Mouse (Mus musculus) neural tube, embryonic 14.5 days (tissue): ENCODE measurements at regions not wholly inside any gene's neighbourhood (a gene's known extent, or its start where the extent isn't known, plus 50 kb on each side); places are given as distances from the start of the nearest gene placed in this dataset.

Experiments
- ATAC-seq: fragments of 200-750 bp; cut with Nextera tagmentation; 2 replicates; pipeline ENCODE4 v1.8.0; 2017; ENCODE audit warnings: low read depth, mild to moderate bottlenecking, moderate TSS enrichment, moderate library complexity
- H3K27ac ChIP-seq: fragments of 300-500 bp; sonication (generic); 2 replicates; pipeline ENCODE4 v1.5.1; 2014; ENCODE audit warnings: low read depth, mild to moderate bottlenecking, control low read depth, low read length, moderate library complexity, mixed read lengths
- H3K27me3 ChIP-seq: fragments of 300-500 bp; sonication (generic); 2 replicates; pipeline ENCODE4 v1.6.1; 2014; ENCODE audit warnings: low read length; ENCODE audit not compliant: control insufficient read depth, insufficient read depth
- H3K36me3 ChIP-seq: fragments of 300-500 bp; sonication (generic); 2 replicates; pipeline ENCODE4 v1.6.1; 2014; ENCODE audit warnings: low read length, mixed read lengths; ENCODE audit not compliant: control insufficient read depth, insufficient read depth
- H3K4me1 ChIP-seq: fragments of 300-500 bp; sonication (generic); 2 replicates; pipeline ENCODE4 v1.6.1; 2014; ENCODE audit warnings: low read length; ENCODE audit not compliant: control insufficient read depth, insufficient read depth
- H3K4me2 ChIP-seq: fragments of 300-500 bp; sonication (generic); 2 replicates; pipeline ENCODE4 v1.6.1; 2014; ENCODE audit warnings: mild to moderate bottlenecking, low read depth, low read length, control low read depth
- H3K4me3 ChIP-seq: fragments of 300-500 bp; sonication (generic); 2 replicates; pipeline ENCODE4 v1.5.1; 2014; ENCODE audit warnings: low read depth, low read length, control low read depth, mixed read lengths
- H3K9ac ChIP-seq: fragments of 300-500 bp; sonication (generic); replicated peaks from 2 replicates; pipeline ENCODE4 v1.6.1; 2014; ENCODE audit warnings: low read depth, mild to moderate bottlenecking, control low read depth, low read length, mixed read lengths
- H3K9me3 ChIP-seq: fragments of 300-500 bp; sonication (generic); 2 replicates; pipeline ENCODE4 v1.6.1; 2016; ENCODE audit warnings: low read length; ENCODE audit not compliant: control insufficient read depth
- WGBS: fragments of 180-500 bp; shearing (Covaris S2); extraction: QIAGEN DNeasy Blood & Tissue Kit; methylation state at CpG from one replicate; pipeline ENCODE4 v1.1.7; 2014; 5-methylcytosine and 5-hydroxymethylcytosine counted together

GRCm38 (mm10) chrX:135080380-135081158 is 71.6 kb upstream of the Zmat1 start:
- no peaks in the 10 kb centered on the region for H3K36me3 ChIP-seq
- H3K9ac ChIP-seq = no peak overlapping the region
- H3K4me1 ChIP-seq = no peaks in the 10 kb centered on the region
- H3K27ac ChIP-seq = no peak overlapping the region
- no peak overlapping the region for H3K4me2 ChIP-seq
- no peaks in the 10 kb centered on the region for H3K9me3 ChIP-seq
- H3K27me3 ChIP-seq = no peaks in the 10 kb centered on the region
- 74% methylated on average over 2 of the region's 2 CpGs for WGBS
- H3K4me3 ChIP-seq = no peak overlapping the region
- ATAC-seq = no peak

DNA sequence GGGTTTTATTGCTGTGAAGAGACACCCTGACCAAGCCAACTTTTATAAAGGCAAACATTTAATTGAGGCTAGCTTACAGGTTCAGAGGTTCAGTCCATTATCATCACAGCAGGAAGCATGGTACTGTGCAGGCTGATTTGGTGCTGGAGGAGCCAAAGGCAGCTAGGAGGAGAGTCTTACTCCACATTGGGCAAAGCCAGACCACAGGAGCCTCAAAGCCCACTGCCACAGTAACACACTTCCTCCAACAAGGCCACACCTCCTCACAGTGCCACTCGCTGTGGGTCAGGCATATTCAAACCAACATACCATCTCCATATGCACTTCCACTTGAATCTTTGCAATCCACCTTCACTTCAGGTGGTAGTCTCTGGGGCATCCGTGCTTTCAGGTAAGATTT is 70.4 kb upstream of the Zmat1 start:
- Histone ChIP-seq H3K4me2 (no peak overlapping the region), H3K4me3 (no peak overlapping the region), H3K9me3 (no peaks in the 10 kb centered on the region), H3K9ac (no peak overlapping the region), H3K27me3 (no peaks in the 10 kb centered on the region), H3K36me3 (no peaks in the 10 kb centered on the region), H3K4me1 (no peaks in the 10 kb centered on the region), H3K27ac (no peak overlapping the region)
- 82% methylated on average over 2 of the region's 2 CpGs for WGBS
- ATAC-seq = no peak

GRCm38 (mm10) chrX:135075903-135076302 is 66.9 kb upstream of the Zmat1 start:
- Histone ChIP-seq H3K27ac (no peak overlapping the region), H3K9ac (no peak overlapping the region), H3K4me3 (no peak overlapping the region), H3K9me3 (no peaks in the 10 kb centered on the region), H3K27me3 (no peaks in the 10 kb centered on the region), H3K4me1 (no peaks in the 10 kb centered on the region), H3K4me2 (no peak overlapping the region), H3K36me3 (no peaks in the 10 kb centered on the region)
- WGBS = 77% methylated on average over 2 of the region's 2 CpGs
- ATAC-seq = no peak

DNA sequence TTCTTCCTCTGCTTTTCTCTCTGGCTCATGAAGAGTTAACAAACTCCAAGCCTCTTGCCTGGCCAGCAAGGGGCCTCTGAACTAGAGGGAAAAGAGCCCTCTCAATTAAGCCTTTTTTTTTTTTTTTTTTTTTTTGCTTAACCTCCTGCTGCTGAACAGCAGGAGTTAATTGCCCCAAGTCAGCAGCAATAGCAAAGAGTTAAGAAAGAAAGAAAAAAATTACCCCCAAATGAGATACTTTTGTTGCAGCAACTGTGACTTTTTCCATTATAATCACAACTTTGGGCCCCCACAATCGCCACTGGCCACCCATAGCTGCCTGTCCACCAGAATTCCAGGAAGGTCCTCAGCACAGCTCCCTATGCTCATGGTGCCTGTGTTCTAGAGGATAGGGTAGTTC is 60.4 kb upstream of the Zmat1 start:
- no peak overlapping the region for H3K4me2 ChIP-seq
- ATAC-seq = no peak
- no peaks in the 10 kb centered on the region for H3K27me3 ChIP-seq
- H3K4me1 ChIP-seq = no peaks in the 10 kb centered on the region
- no peak overlapping the region for H3K27ac ChIP-seq
- H3K9me3 ChIP-seq = no peaks in the 10 kb centered on the region
- 10% methylated on average over 1 of the region's 1 CpGs for WGBS
- H3K36me3 ChIP-seq = no peaks in the 10 kb centered on the region
- H3K4me3 ChIP-seq = no peak overlapping the region
- H3K9ac ChIP-seq = no peak overlapping the region

- no peak for ATAC-seq
- Histone ChIP-seq H3K4me3 (no peak overlapping the region), H3K9me3 (no peaks in the 10 kb centered on the region), H3K27ac (no peak overlapping the region), H3K27me3 (no peaks in the 10 kb centered on the region), H3K9ac (no peak overlapping the region), H3K36me3 (no peaks in the 10 kb centered on the region), H3K4me2 (no peak overlapping the region), H3K4me1 (no peaks in the 10 kb centered on the region)
- WGBS = 85% methylated on average over 3 of the region's 3 CpGs
Observed at GRCm38 (mm10) chrX:135060184-135060583, 51.2 kb upstream of the Zmat1 start.

- Histone ChIP-seq H3K4me2 (no peak overlapping the region), H3K36me3 (no peaks in the 10 kb centered on the region), H3K9ac (no peak overlapping the region), H3K27ac (no peak overlapping the region), H3K4me1 (no peaks in the 10 kb centered on the region), H3K27me3 (peaks cover 2% of the 10 kb centered on the region; the same call in 1 of the 2 replicates), H3K9me3 (no peaks in the 10 kb centered on the region), H3K4me3 (no peak overlapping the region)
- WGBS = 68% methylated on average over 3 of the region's 3 CpGs
- ATAC-seq = no peak
Observed at GRCm38 (mm10) chrX:135058949-135059348, 49.9 kb upstream of the Zmat1 start.
